Mouse (Mus musculus): Measurements from ENCODE around the gene Pla2g7.

DNA sequence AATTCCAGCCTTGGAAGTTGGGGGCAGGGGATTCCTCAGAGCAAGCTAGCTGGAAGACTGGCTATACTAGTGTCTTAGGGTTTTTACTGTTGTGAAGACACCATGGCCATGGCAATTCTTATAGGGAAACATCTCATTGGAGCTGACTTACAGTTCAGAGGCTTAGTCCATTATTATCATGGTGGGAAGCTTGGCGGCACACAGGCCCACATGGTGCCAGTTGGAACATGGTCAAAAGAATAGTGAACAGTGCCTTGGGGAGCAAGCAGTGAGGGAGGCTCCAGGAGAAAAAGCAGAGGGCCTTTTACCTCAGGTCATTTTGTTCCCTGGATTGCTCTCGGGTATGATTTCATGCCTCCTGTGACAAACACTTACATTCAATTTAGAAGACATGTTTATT lies 37.4 kb upstream of the Pla2g7 start:
- TF ChIP-seq CTCF (IDR thresholded peaks at IDR 0.05; ENCODE audit: control insufficient read depth, insufficient read depth, insufficient read length) (no peak), USF1 (IDR thresholded peaks at IDR 0.05; ENCODE audit: low read depth) (no peak), MAX (IDR thresholded peaks at IDR 0.05) (no peak), CEBPB (IDR thresholded peaks at IDR 0.05; ENCODE audit: low read depth) (no peak), MYOD1 (IDR thresholded peaks at IDR 0.05; ENCODE audit: control insufficient read depth, insufficient read length, low read depth) (no peak)

All from C2C12 (cell line).